Mouse (Mus musculus) heart, adult 2 months (tissue): ENCODE measurements at regions not wholly inside any gene's neighbourhood (a gene's known extent, or its start where the extent isn't known, plus 50 kb on each side); places are given as distances from the start of the nearest gene placed in this dataset.

Experiments used
- DNase-seq, 2 experiments: peaks; one replicate each; pipeline ENCODE4 v3.0.0; 2021
- H3K27ac ChIP-seq: fragments of 200-600 bp; 2 replicates; pipeline ENCODE4 v1.8.1; 2022
- H3K27me3 ChIP-seq: fragments of 200-500 bp; 2 replicates; pipeline ENCODE4 v1.6.1; 2012; ENCODE audit warnings: mild to moderate bottlenecking, low read length, inconsistent platforms, mixed read lengths; ENCODE audit not compliant: control insufficient read depth, insufficient read depth
- H3K36me3 ChIP-seq: fragments of 200-500 bp; 2 replicates; pipeline ENCODE4 v1.6.1; 2012; ENCODE audit warnings: low read length, inconsistent platforms; ENCODE audit not compliant: control insufficient read depth, insufficient read depth
- H3K4me1 ChIP-seq: fragments of 200-500 bp; 2 replicates; pipeline ENCODE4 v1.6.1; 2011; ENCODE audit warnings: low read length; ENCODE audit not compliant: control insufficient read depth, insufficient read depth
- H3K4me3 ChIP-seq: fragments of 200-600 bp; 2 replicates; pipeline ENCODE4 v1.8.1; 2022
- H3K79me2 ChIP-seq: fragments of 200-500 bp; replicated peaks from 2 replicates; pipeline ENCODE4 v1.6.1; 2012; ENCODE audit warnings: mild to moderate bottlenecking, inconsistent platforms, low read length, moderate library complexity, mixed read lengths; ENCODE audit not compliant: control insufficient read depth, insufficient read depth
- H3K9ac ChIP-seq: fragments of 200-500 bp; 2 replicates; pipeline ENCODE4 v1.6.1; 2012; ENCODE audit warnings: low read depth, mild to moderate bottlenecking, control low read depth, inconsistent platforms, low read length, mixed read lengths
- CTCF ChIP-seq: fragments of 200-600 bp; IDR thresholded peaks from 2 replicates; pipeline ENCODE4 v1.8.1; 2022; ENCODE audit warnings: antibody characterized with exemption, mild to moderate bottlenecking, moderate library complexity
- EP300 ChIP-seq: fragments of 200-500 bp; IDR thresholded peaks from 2 replicates; pipeline ENCODE4 v1.6.1; 2011; ENCODE audit warnings: low read depth, low read length, control low read depth; ENCODE audit not compliant: insufficient read depth
- POLR2A ChIP-seq: fragments of 200-500 bp; IDR thresholded peaks from 2 replicates; pipeline ENCODE4 v1.6.1; 2011; ENCODE audit warnings: mild to moderate bottlenecking, low read depth, low read length, control low read depth; ENCODE audit not compliant: insufficient read depth
- WGBS: fragments of 180-500 bp; shearing (Covaris S2); methylation state at CpG from one replicate; pipeline ENCODE4 v1.1.7; 2018; 5-methylcytosine and 5-hydroxymethylcytosine counted together
- intact Hi-C: fragments of 180-260 bp; cut with DNase I; formaldehyde crosslinking; loops from one replicate; pipeline ENCODE4 v1.15.1; 2025

DNA sequence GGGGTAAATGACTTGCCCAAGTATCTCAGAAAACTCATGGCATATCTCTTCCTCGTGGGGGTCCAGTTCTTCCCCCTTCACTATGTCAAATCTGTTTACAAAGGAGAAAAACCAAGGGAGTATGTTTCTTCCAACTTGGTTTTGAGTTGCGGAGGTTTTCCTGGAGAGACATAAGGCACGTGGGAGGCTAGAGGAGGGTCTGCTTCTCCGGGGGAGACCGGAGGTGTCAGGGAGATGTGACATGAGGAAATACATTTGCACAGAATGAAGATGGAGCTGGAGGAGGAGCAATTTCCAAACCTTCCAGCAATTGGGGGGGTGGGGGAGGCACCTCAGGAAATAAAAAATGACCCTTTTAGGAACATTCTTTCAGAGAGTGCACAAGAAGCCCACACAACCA lies 112.0 kb upstream of the Mycn start:
- H3K4me3 ChIP-seq = no peak overlapping the region
- intact Hi-C loops = no loop called here

DNA sequence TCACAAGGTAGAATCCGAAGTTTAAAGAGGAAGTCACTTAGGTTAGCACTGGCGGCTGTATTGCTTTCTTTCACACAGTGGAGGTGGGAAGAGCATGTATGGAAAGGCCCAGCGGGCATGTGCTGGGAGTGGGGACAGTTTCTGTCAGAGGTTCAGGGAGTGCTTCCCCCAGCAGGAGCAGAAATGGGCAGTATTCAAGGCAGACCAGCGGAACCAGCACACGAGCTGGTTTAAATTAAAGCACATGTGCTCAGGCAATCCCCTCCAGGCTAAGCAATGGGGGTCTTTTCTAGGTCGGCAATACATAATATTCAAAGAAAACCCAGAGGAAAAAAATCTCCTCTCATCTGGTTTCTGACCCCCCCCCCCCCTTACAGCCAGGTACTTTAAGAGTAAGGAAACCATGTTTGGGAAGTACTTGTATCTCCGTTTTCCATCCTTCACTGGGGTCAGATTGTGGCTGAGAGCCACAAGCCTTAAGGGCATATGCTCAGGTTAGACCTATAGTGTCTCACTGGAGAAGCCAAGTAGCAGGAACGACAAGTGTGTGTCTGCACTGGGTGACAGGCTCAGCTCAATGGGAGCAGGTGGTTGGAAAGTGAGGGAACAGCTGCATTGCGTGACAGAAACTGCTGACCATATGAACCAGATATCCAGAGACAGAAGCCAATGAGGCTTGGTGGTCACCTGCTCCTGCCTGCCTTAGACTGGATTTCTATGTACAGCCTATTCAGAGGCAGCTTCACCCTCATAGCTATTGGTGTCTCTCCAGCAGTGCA lies 111.3 kb upstream of the Mycn start:
- H3K27me3 ChIP-seq = no peaks in the 10 kb centered on the region
- no peaks in the 10 kb centered on the region; the same call in 1 of the 2 replicates for H3K4me1 ChIP-seq
- no peak for TF ChIP-seq EP300
- no peak overlapping the region for H3K27ac ChIP-seq
- H3K4me3 ChIP-seq = no peak overlapping the region
- no peaks in the 10 kb centered on the region for H3K36me3 ChIP-seq
- 79% methylated on average over 9 of the region's 9 CpGs for WGBS
- no peak for DNase-seq
- intact Hi-C loops = no loop called here
- no peak overlapping the region for H3K9ac ChIP-seq
- no peaks in the 10 kb centered on the region for H3K79me2 ChIP-seq

More for the DNA sequence above, 112.0 kb upstream of the Mycn start:
- no peaks in the 10 kb centered on the region; the same call in 1 of the 2 replicates for H3K4me1 ChIP-seq
- H3K9ac ChIP-seq = no peak overlapping the region
- 42% methylated on average over 5 of the region's 5 CpGs for WGBS
- no peak for DNase-seq
- no peaks in the 10 kb centered on the region for H3K79me2 ChIP-seq
- H3K27ac ChIP-seq = no peak overlapping the region
- H3K27me3 ChIP-seq = no peaks in the 10 kb centered on the region
- H3K36me3 ChIP-seq = no peaks in the 10 kb centered on the region
- TF ChIP-seq CTCF (no peak), POLR2A (no peak), EP300 (no peak)

DNA sequence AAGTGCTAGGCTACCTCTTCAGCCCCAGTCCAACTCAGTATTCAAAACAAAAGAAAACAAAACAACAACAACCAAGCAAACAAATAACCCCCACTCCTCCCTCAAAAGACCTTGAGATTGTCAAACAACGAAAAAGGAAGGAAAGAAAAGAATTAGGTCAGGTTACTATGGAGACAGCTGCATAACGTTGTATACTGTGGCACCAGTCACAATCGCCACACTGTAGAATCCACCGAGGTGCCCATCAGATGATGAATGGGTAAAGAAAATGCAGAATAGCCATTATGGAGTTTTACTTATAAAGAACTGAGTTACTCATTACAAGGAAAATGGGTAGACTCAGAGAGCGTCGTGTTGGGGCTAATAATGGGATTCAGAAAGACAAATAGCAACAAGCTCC lies 110.5 kb upstream of the Mycn start:
- TF ChIP-seq CTCF (no peak), POLR2A (no peak), EP300 (no peak)
- WGBS = 80% methylated on average over 6 of the region's 6 CpGs
- DNase-seq = no peak

DNA sequence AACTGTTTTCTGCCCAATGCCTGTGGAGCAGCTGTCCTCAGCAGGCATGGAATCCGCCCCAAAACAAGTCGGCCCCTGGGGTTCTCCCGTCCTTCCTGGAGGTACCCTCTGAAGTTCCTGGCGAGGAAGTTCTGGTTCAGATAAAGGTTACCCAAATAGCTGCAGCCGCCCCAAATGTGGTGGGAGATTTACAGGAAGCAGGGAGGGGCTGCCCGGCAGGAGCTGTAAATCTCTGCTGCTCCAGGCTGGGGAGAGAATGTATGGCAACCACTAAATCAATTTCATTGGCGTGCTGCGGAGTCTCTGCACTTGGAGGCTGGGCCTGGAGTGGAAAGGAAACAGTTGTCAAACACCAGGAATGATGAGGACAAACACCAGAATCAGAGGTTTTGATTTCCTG lies 107.9 kb upstream of the Mycn start:
- H3K79me2 ChIP-seq = no peaks in the 10 kb centered on the region
- no peak overlapping the region for H3K9ac ChIP-seq
- 26% methylated on average over 8 of the region's 8 CpGs for WGBS
- intact Hi-C loops = no loop called here
- TF ChIP-seq EP300 = no peak
- no peak for TF ChIP-seq POLR2A
- TF ChIP-seq CTCF = no peak
- H3K4me1 ChIP-seq = no peaks in the 10 kb centered on the region; the same call in 1 of the 2 replicates
- no peak overlapping the region for H3K27ac ChIP-seq
- H3K4me3 ChIP-seq = no peak overlapping the region
- DNase-seq = no peak
- no peaks in the 10 kb centered on the region for H3K27me3 ChIP-seq
- no peaks in the 10 kb centered on the region for H3K36me3 ChIP-seq

More for the DNA sequence above, 110.5 kb upstream of the Mycn start:
- H3K27ac ChIP-seq = no peak overlapping the region
- no peaks in the 10 kb centered on the region for H3K36me3 ChIP-seq
- H3K9ac ChIP-seq = no peak overlapping the region
- no peaks in the 10 kb centered on the region; the same call in 1 of the 2 replicates for H3K4me1 ChIP-seq
- no peak overlapping the region for H3K4me3 ChIP-seq
- no peaks in the 10 kb centered on the region for H3K27me3 ChIP-seq
- intact Hi-C loops = no loop called here
- no peaks in the 10 kb centered on the region for H3K79me2 ChIP-seq

DNA sequence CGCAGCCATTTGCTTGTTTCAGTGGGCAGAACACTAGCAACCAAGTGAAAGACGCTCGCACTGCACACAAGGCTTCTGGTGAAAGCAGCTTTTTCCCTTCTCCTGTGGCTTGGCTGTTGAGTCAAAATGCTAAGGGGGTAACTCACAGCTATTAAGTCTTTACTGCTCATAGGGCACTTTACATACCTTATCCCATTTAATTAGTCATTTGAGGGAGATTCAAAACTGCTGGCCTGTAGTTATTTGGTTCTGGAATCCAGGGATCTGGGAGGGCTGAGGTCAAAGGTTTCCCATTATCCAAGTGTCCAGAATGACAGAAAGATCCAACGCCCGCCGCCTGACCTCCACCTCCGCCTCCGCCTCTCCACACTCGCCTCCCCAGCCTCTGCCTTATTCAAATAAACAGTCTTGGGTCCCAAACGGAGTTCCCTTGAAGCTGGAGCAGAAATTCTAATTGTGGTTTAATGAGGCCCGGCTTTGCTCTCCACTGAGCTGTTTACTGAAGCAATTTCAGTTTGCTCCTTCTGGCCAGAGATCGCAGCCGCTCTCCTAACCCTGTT lies 106.5 kb upstream of the Mycn start:
- intact Hi-C loops = no loop called here
- Histone ChIP-seq H3K9ac (no peak overlapping the region), H3K27me3 (no peaks in the 10 kb centered on the region), H3K4me3 (no peak overlapping the region), H3K79me2 (no peaks in the 10 kb centered on the region), H3K36me3 (no peaks in the 10 kb centered on the region), H3K4me1 (no peaks in the 10 kb centered on the region; the same call in 1 of the 2 replicates), H3K27ac (no peak overlapping the region)
- no peak for DNase-seq
- TF ChIP-seq POLR2A (no peak), EP300 (no peak), CTCF (no peak)
- WGBS = 75% methylated on average over 13 of the region's 13 CpGs

DNA sequence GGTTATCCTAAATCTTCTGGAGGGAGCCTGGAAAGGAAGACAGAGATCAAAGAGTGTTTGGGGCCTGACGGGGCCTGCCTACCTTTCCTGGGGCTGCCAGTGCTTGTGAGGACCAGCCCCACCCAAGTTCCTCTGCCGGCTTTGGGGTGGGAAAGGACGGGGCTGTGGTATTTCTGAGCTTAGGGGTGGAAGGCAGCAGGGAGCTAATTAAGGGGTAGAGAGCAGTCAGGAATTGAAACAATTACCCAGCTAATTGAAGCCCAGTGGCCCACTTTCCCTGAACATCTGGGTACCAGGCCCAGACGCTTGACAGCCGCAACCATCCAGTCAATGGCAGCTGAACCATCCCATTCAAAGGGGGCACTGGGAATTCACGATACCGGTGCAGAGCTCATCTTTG lies 101.2 kb upstream of the Mycn start:
- WGBS = 84% methylated on average over 7 of the region's 7 CpGs
- no peaks in the 10 kb centered on the region for H3K79me2 ChIP-seq
- H3K4me3 ChIP-seq = no peak overlapping the region
- intact Hi-C loops = no loop called here
- TF ChIP-seq CTCF = no peak
- TF ChIP-seq EP300 = no peak
- TF ChIP-seq POLR2A = no peak
- no peak overlapping the region for H3K9ac ChIP-seq
- no peak for DNase-seq
- no peaks in the 10 kb centered on the region for H3K27me3 ChIP-seq
- H3K36me3 ChIP-seq = no peaks in the 10 kb centered on the region
- no peaks in the 10 kb centered on the region for H3K4me1 ChIP-seq
- H3K27ac ChIP-seq = no peak overlapping the region
